Mouse (Mus musculus): ENCODE results near the gene Arsb. TPM values are rescaled to one million over a fixed set of nuclear protein-coding genes. Genes with fewer than 3 reads are reported as not detected.

Gene Arsb
- polyA plus RNA-seq, 1 experiment from 2014 or later: 14.3 TPM

GRCm38 (mm10) chr13:93825792-93826558 lies 54.5 kb downstream of the Arsb start:
- Histone ChIP-seq H3K9me3 (ENCODE audit: control insufficient read depth, low read length) (no peaks in the 10 kb centered on the region), H3K4me1 (replicated peaks; ENCODE audit: control insufficient read depth, insufficient read depth, low read length) (no peaks in the 10 kb centered on the region), H3K4me2 (ENCODE audit: low read length) (no peak overlapping the region), H3K27me3 (replicated peaks; ENCODE audit: control insufficient read depth, insufficient read depth, low read length) (no peaks in the 10 kb centered on the region), H3K4me3 (ENCODE audit: low read depth, low read length) (no peak overlapping the region), H3K27ac (ENCODE audit: low read depth) (no peak overlapping the region), H3K9ac (ENCODE audit: low read length) (no peak overlapping the region), H3K36me3 (ENCODE audit: control insufficient read depth, insufficient read depth, low read length) (no peaks in the 10 kb centered on the region)
- DNase-seq (ENCODE audit: low spot score) (no peak), ATAC-seq (replicated peaks; ENCODE audit: low FRiP score, low TSS enrichment, low read depth) (no peak)
- WGBS: 83% methylated on average over 7 of the region's 7 CpGs

GRCm38 (mm10) chr13:93827745-93828144 lies 56.3 kb downstream of the Arsb start:
- WGBS: 66% methylated on average over 2 of the region's 2 CpGs
- DNase-seq (ENCODE audit: low spot score): no peak

GRCm38 (mm10) chr13:93829565-93830293 lies 58.3 kb downstream of the Arsb start:
- Histone ChIP-seq H3K4me2 (ENCODE audit: low read length) (no peak overlapping the region), H3K9me3 (ENCODE audit: control insufficient read depth, low read length) (peaks cover 3% of the 10 kb centered on the region; the same call in 1 of the 2 replicates), H3K27me3 (replicated peaks; ENCODE audit: control insufficient read depth, insufficient read depth, low read length) (no peaks in the 10 kb centered on the region), H3K4me3 (ENCODE audit: low read depth, low read length) (no peak overlapping the region), H3K36me3 (ENCODE audit: control insufficient read depth, insufficient read depth, low read length) (no peaks in the 10 kb centered on the region), H3K4me1 (replicated peaks; ENCODE audit: control insufficient read depth, insufficient read depth, low read length) (no peaks in the 10 kb centered on the region), H3K27ac (ENCODE audit: low read depth) (no peak overlapping the region), H3K9ac (ENCODE audit: low read length) (no peak overlapping the region)
- ATAC-seq (replicated peaks; ENCODE audit: low FRiP score, low TSS enrichment, low read depth) (no peak), DNase-seq (ENCODE audit: low spot score) (no peak)
- WGBS: 58% methylated on average over 2 of the region's 2 CpGs

More at GRCm38 (mm10) chr13:93827745-93828144, 56.3 kb downstream of the Arsb start:
- Histone ChIP-seq H3K9me3 (ENCODE audit: control insufficient read depth, low read length) (peaks cover 3% of the 10 kb centered on the region; the same call in 1 of the 2 replicates), H3K36me3 (ENCODE audit: control insufficient read depth, insufficient read depth, low read length) (no peaks in the 10 kb centered on the region), H3K4me2 (ENCODE audit: low read length) (no peak overlapping the region), H3K27me3 (replicated peaks; ENCODE audit: control insufficient read depth, insufficient read depth, low read length) (no peaks in the 10 kb centered on the region), H3K9ac (ENCODE audit: low read length) (no peak overlapping the region), H3K27ac (ENCODE audit: low read depth) (no peak overlapping the region), H3K4me3 (ENCODE audit: low read depth, low read length) (no peak overlapping the region), H3K4me1 (replicated peaks; ENCODE audit: control insufficient read depth, insufficient read depth, low read length) (no peaks in the 10 kb centered on the region)
- no peak for ATAC-seq (replicated peaks; ENCODE audit: low FRiP score, low TSS enrichment, low read depth)

- no peak for ATAC-seq (replicated peaks; ENCODE audit: low FRiP score, low TSS enrichment, low read depth)
- Histone ChIP-seq H3K9me3 (ENCODE audit: control insufficient read depth, low read length) (peaks cover 3% of the 10 kb centered on the region; the same call in 1 of the 2 replicates), H3K4me3 (ENCODE audit: low read depth, low read length) (no peak overlapping the region), H3K9ac (ENCODE audit: low read length) (no peak overlapping the region), H3K4me2 (ENCODE audit: low read length) (no peak overlapping the region), H3K4me1 (replicated peaks; ENCODE audit: control insufficient read depth, insufficient read depth, low read length) (no peaks in the 10 kb centered on the region), H3K36me3 (ENCODE audit: control insufficient read depth, insufficient read depth, low read length) (no peaks in the 10 kb centered on the region), H3K27me3 (replicated peaks; ENCODE audit: control insufficient read depth, insufficient read depth, low read length) (no peaks in the 10 kb centered on the region), H3K27ac (ENCODE audit: low read depth) (no peak overlapping the region)
- WGBS: 88% methylated on average over 6 of the region's 6 CpGs
- DNase-seq (ENCODE audit: low spot score): no peak
These were observed 58.8 kb downstream of the Arsb start for GRCm38 (mm10) chr13:93830294-93830645.

GRCm38 (mm10) chr13:93837481-93838225 lies 66.2 kb downstream of the Arsb start:
- Histone ChIP-seq H3K4me1 (replicated peaks; ENCODE audit: control insufficient read depth, insufficient read depth, low read length) (peaks cover 27% of the 10 kb centered on the region), H3K27me3 (replicated peaks; ENCODE audit: control insufficient read depth, insufficient read depth, low read length) (no peaks in the 10 kb centered on the region), H3K9me3 (ENCODE audit: control insufficient read depth, low read length) (no peaks in the 10 kb centered on the region), H3K36me3 (ENCODE audit: control insufficient read depth, insufficient read depth, low read length) (no peaks in the 10 kb centered on the region), H3K9ac (ENCODE audit: low read length) (no peak overlapping the region), H3K4me3 (ENCODE audit: low read depth, low read length) (no peak overlapping the region), H3K27ac (ENCODE audit: low read depth) (no peak overlapping the region), H3K4me2 (ENCODE audit: low read length) (no peak overlapping the region)
- ATAC-seq (replicated peaks; ENCODE audit: low FRiP score, low TSS enrichment, low read depth): no peak
- WGBS: 79% methylated on average over 12 of the region's 12 CpGs
- DNase-seq (ENCODE audit: low spot score): no peak

GRCm38 (mm10) chr13:93838431-93839136 lies 67.2 kb downstream of the Arsb start:
- H3K27ac ChIP-seq (ENCODE audit: low read depth): peak overlapping the region; percentile 75

GRCm38 (mm10) chr13:93839137-93839630 lies 67.8 kb downstream of the Arsb start:
- Histone ChIP-seq H3K9ac (ENCODE audit: low read length) (no peak overlapping the region), H3K4me2 (ENCODE audit: low read length) (peak overlapping the region; percentile 1; the same call in 1 of the 2 replicates), H3K27me3 (replicated peaks; ENCODE audit: control insufficient read depth, insufficient read depth, low read length) (no peaks in the 10 kb centered on the region), H3K27ac (ENCODE audit: low read depth) (peak overlapping the region; percentile 75), H3K4me3 (ENCODE audit: low read depth, low read length) (no peak overlapping the region), H3K4me1 (replicated peaks; ENCODE audit: control insufficient read depth, insufficient read depth, low read length) (peaks cover 27% of the 10 kb centered on the region), H3K9me3 (ENCODE audit: control insufficient read depth, low read length) (no peaks in the 10 kb centered on the region), H3K36me3 (ENCODE audit: control insufficient read depth, insufficient read depth, low read length) (no peaks in the 10 kb centered on the region)
- peak; percentile 64 for ATAC-seq (replicated peaks; ENCODE audit: low FRiP score, low TSS enrichment, low read depth)
- peak; percentile 61 for DNase-seq (ENCODE audit: low spot score)
- WGBS: 23% methylated on average over 10 of the region's 10 CpGs

More at GRCm38 (mm10) chr13:93838431-93839136, 67.2 kb downstream of the Arsb start:
- H3K4me2 ChIP-seq (ENCODE audit: low read length): peak overlapping the region; percentile 1; the same call in 1 of the 2 replicates
- H3K4me1 ChIP-seq (replicated peaks; ENCODE audit: control insufficient read depth, insufficient read depth, low read length): peaks cover 27% of the 10 kb centered on the region
- H3K4me3 ChIP-seq (ENCODE audit: low read depth, low read length): no peak overlapping the region
- DNase-seq (ENCODE audit: low spot score): no peak
- ATAC-seq (replicated peaks; ENCODE audit: low FRiP score, low TSS enrichment, low read depth): no peak; the same call in 1 of the 2 replicates
- no peaks in the 10 kb centered on the region for H3K9me3 ChIP-seq (ENCODE audit: control insufficient read depth, low read length)
- H3K9ac ChIP-seq (ENCODE audit: low read length): no peak overlapping the region
- no peaks in the 10 kb centered on the region for H3K27me3 ChIP-seq (replicated peaks; ENCODE audit: control insufficient read depth, insufficient read depth, low read length)
- 57% methylated on average over 8 of the region's 8 CpGs for WGBS
- H3K36me3 ChIP-seq (ENCODE audit: control insufficient read depth, insufficient read depth, low read length): no peaks in the 10 kb centered on the region

GRCm38 (mm10) chr13:93839721-93840120 lies 68.3 kb downstream of the Arsb start:
- DNase-seq (ENCODE audit: low spot score) (no peak), ATAC-seq (replicated peaks; ENCODE audit: low FRiP score, low TSS enrichment, low read depth) (no peak)
- Histone ChIP-seq H3K4me3 (ENCODE audit: low read depth, low read length) (no peak overlapping the region), H3K9ac (ENCODE audit: low read length) (no peak overlapping the region), H3K4me2 (ENCODE audit: low read length) (no peak overlapping the region), H3K4me1 (replicated peaks; ENCODE audit: control insufficient read depth, insufficient read depth, low read length) (peaks cover 27% of the 10 kb centered on the region), H3K27me3 (replicated peaks; ENCODE audit: control insufficient read depth, insufficient read depth, low read length) (no peaks in the 10 kb centered on the region), H3K36me3 (ENCODE audit: control insufficient read depth, insufficient read depth, low read length) (no peaks in the 10 kb centered on the region), H3K27ac (ENCODE audit: low read depth) (peak overlapping the region; percentile 35; the same call in 1 of the 2 replicates), H3K9me3 (ENCODE audit: control insufficient read depth, low read length) (no peaks in the 10 kb centered on the region)
- 47% methylated on average over 2 of the region's 2 CpGs for WGBS
